ENCODE assay signal across 15 mouse cellular contexts in the genomic region with DNA sequence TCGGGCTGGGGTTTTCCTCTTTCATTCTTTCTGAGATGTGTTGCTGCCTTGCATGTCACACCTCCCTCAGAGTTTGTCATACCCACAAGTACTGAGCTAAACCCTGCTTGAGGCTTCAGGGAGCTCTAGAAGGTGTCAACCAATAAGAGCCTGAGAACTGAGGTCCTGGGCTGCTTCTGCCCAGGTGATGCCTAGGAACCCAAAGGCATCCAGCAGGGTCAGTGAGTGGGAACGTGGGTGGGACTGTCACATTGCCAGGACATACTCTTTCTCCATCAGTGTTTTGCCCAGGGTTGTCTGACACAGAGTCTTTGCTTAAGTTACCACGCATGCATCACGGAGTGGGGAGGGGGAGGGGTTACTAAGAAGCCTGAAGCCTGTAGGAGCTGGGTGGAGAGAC. TPM values are rescaled to one million over a fixed set of nuclear protein-coding genes. Genes with fewer than 3 reads are reported as not detected.
A peak's percentile ranks its signal among the peaks of the same experiment; 100 is the strongest.
DNase-seq lines count a peak whose midpoint lies in the region; ATAC-seq lines count a peak whose summit lies in the region.
"Had no signal": no experiment of that assay in that cellular context is flagged by ENCODE, and none has a peak within 500 bp of the region (broad histone marks: within the 10 kb centered on the region; RNA-seq: fewer than 3 reads in every experiment).

No protein-coding gene starts in this region.

- ATAC-seq in embryonic facial prominence, embryonic 11.5 days (replicated peaks; ENCODE audit: insufficient number of reproducible peaks, low FRiP score, low TSS enrichment, low read depth): no peak
- no peak for ATAC-seq in limb, embryonic 11.5 days (ENCODE audit: insufficient number of reproducible peaks, low FRiP score, low TSS enrichment, low read depth)
- no peak for ATAC-seq in midbrain, embryonic 13.5 days
- ATAC-seq: hindbrain, embryonic 16.5 days had no signal

- WGBS in embryonic facial prominence, embryonic 11.5 days: 41% methylated on average over 4 of the region's 4 CpGs
- 29% methylated on average over 4 of the region's 4 CpGs for WGBS in embryonic facial prominence, embryonic 10.5 days
- 28% methylated on average over 4 of the region's 4 CpGs for WGBS in limb, embryonic 11.5 days
- WGBS in midbrain, embryonic 13.5 days: 51% methylated on average over 4 of the region's 4 CpGs

- no peak overlapping the region for H3K27ac ChIP-seq in embryonic facial prominence, embryonic 11.5 days (replicated peaks; ENCODE audit: low read depth, low read length)
- no peak overlapping the region for H3K27ac ChIP-seq in embryonic facial prominence, embryonic 10.5 days (replicated peaks)
- H3K27ac ChIP-seq in limb, embryonic 11.5 days (replicated peaks; ENCODE audit: low read depth, low read length): no peak overlapping the region
- H3K27ac ChIP-seq in midbrain, embryonic 13.5 days: no peak overlapping the region
- H3K27ac ChIP-seq: embryonic facial prominence, embryonic 13.5 days; limb, embryonic 13.5 days; midbrain, embryonic 10.5 days had no signal

- no peaks in the 10 kb centered on the region; the same call in 1 of the 2 replicates for H3K4me1 ChIP-seq in embryonic facial prominence, embryonic 11.5 days (ENCODE audit: control insufficient read depth, insufficient read depth, low read length)
- H3K4me1 ChIP-seq in embryonic facial prominence, embryonic 10.5 days: peaks cover 50% of the 10 kb centered on the region
- peaks cover 20% of the 10 kb centered on the region for H3K4me1 ChIP-seq in limb, embryonic 11.5 days (ENCODE audit: control insufficient read depth, insufficient read depth, low read length)
- H3K4me1 ChIP-seq in midbrain, embryonic 13.5 days (replicated peaks): peaks cover 9% of the 10 kb centered on the region

- peak; percentile 42 for DNase-seq in embryonic facial prominence, embryonic 11.5 days (ENCODE audit: low spot score)
- no peak for DNase-seq in embryonic facial prominence, embryonic 10.5 days (ENCODE audit: low spot score)
- DNase-seq in retina, postnatal 1 day: peak; percentile 27
- DNase-seq in retina, embryonic 14.5 days (ENCODE audit: low spot score): no peak
- DNase-seq in limb, embryonic 11.5 days (ENCODE audit: low spot score): peak; percentile 31
- peak; percentile 54 for DNase-seq in thymus, postnatal 4 days
- DNase-seq in liver: no peak
- DNase-seq: cerebellum, adult 9-10 months; lung, adult 2 months had no signal

- no peak overlapping the region for H3K4me3 ChIP-seq in embryonic facial prominence, embryonic 11.5 days (ENCODE audit: low read depth, low read length)
- H3K4me3 ChIP-seq in embryonic facial prominence, embryonic 10.5 days: no peak overlapping the region
- no peak overlapping the region for H3K4me3 ChIP-seq in limb, embryonic 11.5 days (ENCODE audit: low read depth, low read length)
- H3K4me3 ChIP-seq in midbrain, embryonic 13.5 days (replicated peaks): no peak overlapping the region
- H3K4me3 ChIP-seq: embryonic facial prominence, embryonic 13.5 days; heart, embryonic 12.5 days; limb, embryonic 13.5 days; midbrain, embryonic 10.5 days had no signal

- H3K9ac ChIP-seq in embryonic facial prominence, embryonic 11.5 days (replicated peaks; ENCODE audit: low read length): no peak overlapping the region
- no peak overlapping the region for H3K9ac ChIP-seq in limb, embryonic 11.5 days (ENCODE audit: low read length)
- no peak overlapping the region for H3K9ac ChIP-seq in midbrain, embryonic 13.5 days (replicated peaks)
- H3K9ac ChIP-seq: embryonic facial prominence, embryonic 13.5 days; heart, embryonic 12.5 days; limb, embryonic 13.5 days had no signal

- H3K4me2 ChIP-seq in embryonic facial prominence, embryonic 11.5 days (ENCODE audit: low read depth, low read length): no peak overlapping the region
- H3K4me2 ChIP-seq in limb, embryonic 11.5 days (ENCODE audit: low read depth, severe bottlenecking): no peak overlapping the region
- no peak overlapping the region for H3K4me2 ChIP-seq in midbrain, embryonic 13.5 days (replicated peaks)
- H3K4me2 ChIP-seq: embryonic facial prominence, embryonic 13.5 days; heart, embryonic 12.5 days; limb, embryonic 13.5 days had no signal

- no peaks in the 10 kb centered on the region for H3K9me3 ChIP-seq in embryonic facial prominence, embryonic 11.5 days (replicated peaks; ENCODE audit: control insufficient read depth, low read length)
- H3K9me3 ChIP-seq in embryonic facial prominence, embryonic 10.5 days: no peaks in the 10 kb centered on the region
- H3K9me3 ChIP-seq in limb, embryonic 11.5 days (ENCODE audit: control insufficient read depth, low read length): no peaks in the 10 kb centered on the region; the same call in 1 of the 2 replicates
- no peaks in the 10 kb centered on the region for H3K9me3 ChIP-seq in midbrain, embryonic 13.5 days
- H3K9me3 ChIP-seq: embryonic facial prominence, embryonic 13.5 days; heart, embryonic 12.5 days; limb, embryonic 13.5 days; midbrain, embryonic 10.5 days had no signal

- H3K36me3 ChIP-seq in embryonic facial prominence, embryonic 11.5 days (replicated peaks; ENCODE audit: control insufficient read depth, insufficient read depth, low read depth, low read length): no peaks in the 10 kb centered on the region
- no peaks in the 10 kb centered on the region for H3K36me3 ChIP-seq in embryonic facial prominence, embryonic 10.5 days (replicated peaks)
- H3K36me3 ChIP-seq in limb, embryonic 11.5 days (ENCODE audit: control insufficient read depth, insufficient read depth, low read length): no peaks in the 10 kb centered on the region
- H3K36me3 ChIP-seq in midbrain, embryonic 13.5 days: no peaks in the 10 kb centered on the region
- H3K36me3 ChIP-seq: embryonic facial prominence, embryonic 13.5 days; heart, embryonic 12.5 days; limb, embryonic 13.5 days; midbrain, embryonic 10.5 days had no signal

- no peaks in the 10 kb centered on the region for H3K27me3 ChIP-seq in embryonic facial prominence, embryonic 11.5 days (ENCODE audit: control insufficient read depth, insufficient read depth, low read length)
- peaks cover 48% of the 10 kb centered on the region for H3K27me3 ChIP-seq in embryonic facial prominence, embryonic 10.5 days (replicated peaks; ENCODE audit: low read depth, poor library complexity, severe bottlenecking)
- H3K27me3 ChIP-seq in limb, embryonic 11.5 days (ENCODE audit: control insufficient read depth, insufficient read depth, low read length): no peaks in the 10 kb centered on the region
- peaks cover 36% of the 10 kb centered on the region for H3K27me3 ChIP-seq in midbrain, embryonic 13.5 days
- H3K27me3 ChIP-seq: heart, embryonic 12.5 days had no signal

RNA-seq across cellular contexts. Expression of a gene that starts 41.7 kb away (rescaled TPM):
- polyA plus RNA-seq in embryonic facial prominence, embryonic 11.5 days (2014; fragmentation: Nextera tagmentation; extraction: Ambion mirVana): 34.5 and 36.0 TPM in 2 replicates
- polyA plus RNA-seq in embryonic facial prominence, embryonic 10.5 days (2016; fragmentation: Nextera tagmentation; extraction: Ambion mirVana): 34.0 and 38.6 TPM in 2 replicates
- 34.0 and 40.0 TPM in 2 replicates for polyA plus RNA-seq in limb, embryonic 11.5 days (2014; fragmentation: Nextera tagmentation; extraction: Ambion mirVana)
- 18.3 and 18.9 TPM in 2 replicates for polyA plus RNA-seq in midbrain, embryonic 13.5 days (2015; fragmentation: Nextera tagmentation; extraction: Ambion mirVana)

RNA-seq across cellular contexts. Expression of a gene that starts 51.7 kb away (rescaled TPM):
- 42.1 and 48.0 TPM in 2 replicates for polyA plus RNA-seq in embryonic facial prominence, embryonic 11.5 days (2014; fragmentation: Nextera tagmentation; extraction: Ambion mirVana)
- polyA plus RNA-seq in embryonic facial prominence, embryonic 10.5 days (2016; fragmentation: Nextera tagmentation; extraction: Ambion mirVana): 54.8 and 56.7 TPM in 2 replicates
- 62.2 and 68.3 TPM in 2 replicates for polyA plus RNA-seq in limb, embryonic 11.5 days (2014; fragmentation: Nextera tagmentation; extraction: Ambion mirVana)
- polyA plus RNA-seq in midbrain, embryonic 13.5 days (2015; fragmentation: Nextera tagmentation; extraction: Ambion mirVana): 6.2 and 7.1 TPM in 2 replicates

Comparison
In these comparisons a context has a peak if more than half of its experiments do, and no peak if none do; other contexts are left out.
1. DNase-seq: peak in embryonic facial prominence, embryonic 11.5 days (single experiment), retina, postnatal 1 day (single experiment), limb, embryonic 11.5 days (single experiment) and thymus, postnatal 4 days (single experiment); none in embryonic facial prominence, embryonic 10.5 days (single experiment), retina, embryonic 14.5 days (single experiment) and liver (single experiment).